Mouse (Mus musculus): Measurements from ENCODE around the gene Tns3.

GRCm38 (mm10) chr11:8593172-8593571 lies 71.2 kb downstream of the Tns3 start:
- no peak for TF ChIP-seq CTCF (IDR thresholded peaks at IDR 0.05; ENCODE audit: borderline replicate concordance, control insufficient read depth, extremely low read depth, insufficient read depth, low read length, poor library complexity)
- TF ChIP-seq POLR2A (IDR thresholded peaks at IDR 0.05; ENCODE audit: control insufficient read depth, extremely low read depth, insufficient read depth, low read length, poor library complexity), result no peak

All from thymus, adult 2 months (tissue).